Mouse (Mus musculus): ENCODE data around the gene Ifitm3. TPM values are rescaled to one million over a fixed set of nuclear protein-coding genes. Genes with fewer than 3 reads are reported as not detected.
"Not testable (repeated sequence)": the region's sequence is repeated elsewhere in the genome, so short reads cannot be mapped to it uniquely, and the experiment has no call there.

Ifitm3 gene
- polyA plus RNA-seq, 1 experiment from 2014 or later, result 35.7 TPM

- peaks cover 53% of the 10 kb centered on the region for H3K4me1 ChIP-seq
- H3K36me3 ChIP-seq, result no peaks in the 10 kb centered on the region
- WGBS (ENCODE audit: insufficient replicate concordance), result 5% methylated on average over 15 of the region's 19 CpGs
- H3K9me3 ChIP-seq (replicated peaks), result no peaks in the 10 kb centered on the region
- peak overlapping the region; percentile 63 for H3K9ac ChIP-seq
- peak overlapping the region; percentile 91 for H3K27ac ChIP-seq
- 0 out of 2 replicates have a peak, but pooled peaks cover under 1% of the 10 kb centered on the region for H3K27me3 ChIP-seq (replicated peaks)
- peak; percentile 47 for ATAC-seq
- H3K4me3 ChIP-seq, result peak overlapping the region; percentile 50
- peak overlapping the region; percentile 85 for H3K4me2 ChIP-seq
Measured at GRCm38 (mm10) chr7:141047581-141048225, 37.1 kb upstream of the Ifitm3 start.

- ATAC-seq, result peak; percentile 71
- 17% methylated on average over 6 of the region's 6 CpGs for WGBS (ENCODE audit: insufficient replicate concordance)
Measured at GRCm38 (mm10) chr7:141046931-141047580, 36.5 kb upstream of the Ifitm3 start.

GRCm38 (mm10) chr7:141042539-141042938, 32.0 kb upstream of the Ifitm3 start:
- peak; percentile 77 for ATAC-seq
- Histone ChIP-seq H3K27me3 (replicated peaks) (no peaks in the 10 kb centered on the region), H3K4me1 (peaks cover 78% of the 10 kb centered on the region), H3K36me3 (no peaks in the 10 kb centered on the region), H3K4me2 (peak overlapping the region; percentile 53), H3K9me3 (replicated peaks) (no peaks in the 10 kb centered on the region), H3K4me3 (no peak overlapping the region), H3K27ac (peak overlapping the region; percentile 78), H3K9ac (peak overlapping the region; percentile 29; the same call in 1 of the 2 replicates)
- WGBS (ENCODE audit: insufficient replicate concordance), result 19% methylated on average over 4 of the region's 4 CpGs

More at GRCm38 (mm10) chr7:141046931-141047580, 36.5 kb upstream of the Ifitm3 start:
- H3K4me3 ChIP-seq, result 0 out of 2 replicates have a peak overlapping the region, but pooled peaks have one; percentile 50
- no peaks in the 10 kb centered on the region for H3K36me3 ChIP-seq
- H3K9ac ChIP-seq, result peak overlapping the region; percentile 63; the same call in 1 of the 2 replicates
- H3K4me1 ChIP-seq, result peaks cover 58% of the 10 kb centered on the region
- H3K4me2 ChIP-seq, result peak overlapping the region; percentile 85
- no peaks in the 10 kb centered on the region for H3K9me3 ChIP-seq (replicated peaks)
- peak overlapping the region; percentile 91 for H3K27ac ChIP-seq
- H3K27me3 ChIP-seq (replicated peaks), result no peaks in the 10 kb centered on the region

- Histone ChIP-seq H3K9ac (no peak overlapping the region), H3K4me1 (peaks cover 70% of the 10 kb centered on the region), H3K36me3 (no peaks in the 10 kb centered on the region), H3K4me3 (no peak overlapping the region), H3K9me3 (replicated peaks) (no peaks in the 10 kb centered on the region), H3K4me2 (no peak overlapping the region), H3K27ac (peak overlapping the region; percentile 70), H3K27me3 (replicated peaks) (no peaks in the 10 kb centered on the region)
- 41% methylated on average over 5 of the region's 5 CpGs for WGBS (ENCODE audit: insufficient replicate concordance)
- no peak for ATAC-seq
Measured at GRCm38 (mm10) chr7:141041661-141042060, 31.1 kb upstream of the Ifitm3 start.

GRCm38 (mm10) chr7:141040867-141041606, 30.5 kb upstream of the Ifitm3 start:
- H3K27ac ChIP-seq, result peak overlapping the region; percentile 70
- no peak overlapping the region for H3K4me3 ChIP-seq
- peaks cover 64% of the 10 kb centered on the region for H3K4me1 ChIP-seq
- WGBS (ENCODE audit: insufficient replicate concordance), result 49% methylated on average over 6 of the region's 9 CpGs
- no peak overlapping the region for H3K9ac ChIP-seq
- no peaks in the 10 kb centered on the region for H3K36me3 ChIP-seq
- H3K27me3 ChIP-seq (replicated peaks), result 0 out of 2 replicates have a peak, but pooled peaks cover 2% of the 10 kb centered on the region
- no peak overlapping the region for H3K4me2 ChIP-seq
- H3K9me3 ChIP-seq (replicated peaks), result no peaks in the 10 kb centered on the region
- no peak for ATAC-seq

GRCm38 (mm10) chr7:141039386-141040107, 29.0 kb upstream of the Ifitm3 start:
- WGBS (ENCODE audit: insufficient replicate concordance), result 79% methylated on average over 4 of the region's 4 CpGs
- no peak overlapping the region for H3K4me3 ChIP-seq
- no peaks in the 10 kb centered on the region for H3K9me3 ChIP-seq (replicated peaks)
- no peaks in the 10 kb centered on the region for H3K36me3 ChIP-seq
- no peak overlapping the region for H3K4me2 ChIP-seq
- H3K4me1 ChIP-seq, result peaks cover 56% of the 10 kb centered on the region
- 0 out of 2 replicates have a peak, but pooled peaks cover 5% of the 10 kb centered on the region for H3K27me3 ChIP-seq (replicated peaks)
- H3K27ac ChIP-seq, result no peak overlapping the region
- H3K9ac ChIP-seq, result no peak overlapping the region
- no peak for ATAC-seq

GRCm38 (mm10) chr7:141038090-141039032, 27.8 kb upstream of the Ifitm3 start:
- no peaks in the 10 kb centered on the region for H3K9me3 ChIP-seq (replicated peaks)
- 0 out of 2 replicates have a peak, but pooled peaks cover 5% of the 10 kb centered on the region for H3K27me3 ChIP-seq (replicated peaks)
- H3K4me2 ChIP-seq, result peak overlapping the region; percentile 42
- WGBS (ENCODE audit: insufficient replicate concordance), result 43% methylated on average over 20 of the region's 21 CpGs
- no peak overlapping the region for H3K27ac ChIP-seq
- H3K4me3 ChIP-seq, result no peak overlapping the region
- ATAC-seq, result peak; percentile 65
- peaks cover 46% of the 10 kb centered on the region for H3K4me1 ChIP-seq
- H3K9ac ChIP-seq, result no peak overlapping the region
- no peaks in the 10 kb centered on the region for H3K36me3 ChIP-seq

- not testable (repeated sequence) for ATAC-seq; H3K4me2 ChIP-seq; H3K9me3 ChIP-seq (replicated peaks); H3K9ac ChIP-seq; H3K27me3 ChIP-seq (replicated peaks); H3K36me3 ChIP-seq; H3K27ac ChIP-seq; H3K4me3 ChIP-seq
- peaks cover 44% of the 10 kb centered on the region for H3K4me1 ChIP-seq
- 63% methylated on average over 1 of the region's 2 CpGs for WGBS (ENCODE audit: insufficient replicate concordance)
Measured at GRCm38 (mm10) chr7:141036624-141037023, 26.1 kb upstream of the Ifitm3 start.

- 40% methylated on average over 9 of the region's 9 CpGs for WGBS (ENCODE audit: insufficient replicate concordance)
- H3K4me2 ChIP-seq, result no peak overlapping the region
- H3K27ac ChIP-seq, result no peak overlapping the region
- H3K9me3 ChIP-seq (replicated peaks), result no peaks in the 10 kb centered on the region
- H3K4me1 ChIP-seq, result peaks cover 28% of the 10 kb centered on the region
- peak; percentile 80 for ATAC-seq
- H3K36me3 ChIP-seq, result no peaks in the 10 kb centered on the region
- H3K4me3 ChIP-seq, result no peak overlapping the region
- no peak overlapping the region for H3K9ac ChIP-seq
- 0 out of 2 replicates have a peak, but pooled peaks cover 5% of the 10 kb centered on the region for H3K27me3 ChIP-seq (replicated peaks)
Measured at GRCm38 (mm10) chr7:141032458-141033167, 22.0 kb upstream of the Ifitm3 start.

GRCm38 (mm10) chr7:141030390-141030789, 19.8 kb upstream of the Ifitm3 start:
- Histone ChIP-seq H3K4me3 (no peak overlapping the region), H3K36me3 (no peaks in the 10 kb centered on the region), H3K9ac (no peak overlapping the region), H3K9me3 (replicated peaks) (no peaks in the 10 kb centered on the region), H3K27ac (no peak overlapping the region), H3K4me2 (no peak overlapping the region), H3K4me1 (peaks cover 26% of the 10 kb centered on the region), H3K27me3 (replicated peaks) (no peaks in the 10 kb centered on the region)
- WGBS (ENCODE audit: insufficient replicate concordance), result 53% methylated on average over 3 of the region's 3 CpGs
- ATAC-seq, result no peak

All from liver, embryonic 12.5 days (tissue).